Mouse (Mus musculus): Measurements from ENCODE around the gene Cyp2c23. TPM values are rescaled to one million over a fixed set of nuclear protein-coding genes. Genes with fewer than 3 reads are reported as not detected.

Cyp2c23 gene
- polyA plus RNA-seq, 1 experiment from 2014 or later: not detected

GRCm38 (mm10) chr19:44008784-44009183 lies 20.2 kb downstream of the Cyp2c23 start:
- Histone ChIP-seq H3K4me3 (replicated peaks; ENCODE audit: low read depth, low read length) (no peak overlapping the region), H3K9ac (replicated peaks; ENCODE audit: low read length) (no peak overlapping the region), H3K9me3 (ENCODE audit: control insufficient read depth, low read length) (no peaks in the 10 kb centered on the region), H3K36me3 (ENCODE audit: control insufficient read depth, insufficient read depth, low read length) (no peaks in the 10 kb centered on the region), H3K4me1 (ENCODE audit: control insufficient read depth, insufficient read depth, low read length) (no peaks in the 10 kb centered on the region), H3K27me3 (ENCODE audit: control insufficient read depth, insufficient read depth, low read length) (no peaks in the 10 kb centered on the region), H3K4me2 (ENCODE audit: low read length) (no peak overlapping the region), H3K27ac (replicated peaks; ENCODE audit: low read depth, low read length) (no peak overlapping the region)
- 87% methylated on average over 15 of the region's 15 CpGs for WGBS
- DNase-seq (peak; percentile 5), ATAC-seq (ENCODE audit: low FRiP score, low TSS enrichment) (no peak)

GRCm38 (mm10) chr19:44007186-44007585 lies 21.8 kb downstream of the Cyp2c23 start:
- Histone ChIP-seq H3K9ac (replicated peaks; ENCODE audit: low read length) (no peak overlapping the region), H3K4me1 (ENCODE audit: control insufficient read depth, insufficient read depth, low read length) (no peaks in the 10 kb centered on the region)
- DNase-seq: peak; percentile 3

GRCm38 (mm10) chr19:44005025-44005424 lies 24.0 kb downstream of the Cyp2c23 start:
- Histone ChIP-seq H3K27me3 (ENCODE audit: control insufficient read depth, insufficient read depth, low read length) (no peaks in the 10 kb centered on the region), H3K27ac (replicated peaks; ENCODE audit: low read depth, low read length) (no peak overlapping the region), H3K4me3 (replicated peaks; ENCODE audit: low read depth, low read length) (no peak overlapping the region), H3K9ac (replicated peaks; ENCODE audit: low read length) (no peak overlapping the region), H3K4me1 (ENCODE audit: control insufficient read depth, insufficient read depth, low read length) (no peaks in the 10 kb centered on the region), H3K9me3 (ENCODE audit: control insufficient read depth, low read length) (no peaks in the 10 kb centered on the region), H3K36me3 (ENCODE audit: control insufficient read depth, insufficient read depth, low read length) (no peaks in the 10 kb centered on the region), H3K4me2 (ENCODE audit: low read length) (no peak overlapping the region)
- no peak for ATAC-seq (ENCODE audit: low FRiP score, low TSS enrichment)
- DNase-seq: no peak
- WGBS: 80% methylated on average over 4 of the region's 4 CpGs

More at GRCm38 (mm10) chr19:44007186-44007585, 21.8 kb downstream of the Cyp2c23 start:
- Histone ChIP-seq H3K4me2 (ENCODE audit: low read length) (no peak overlapping the region), H3K4me3 (replicated peaks; ENCODE audit: low read depth, low read length) (no peak overlapping the region), H3K36me3 (ENCODE audit: control insufficient read depth, insufficient read depth, low read length) (no peaks in the 10 kb centered on the region), H3K27ac (replicated peaks; ENCODE audit: low read depth, low read length) (no peak overlapping the region), H3K27me3 (ENCODE audit: control insufficient read depth, insufficient read depth, low read length) (no peaks in the 10 kb centered on the region), H3K9me3 (ENCODE audit: control insufficient read depth, low read length) (no peaks in the 10 kb centered on the region)
- no peak for ATAC-seq (ENCODE audit: low FRiP score, low TSS enrichment)
- WGBS: 48% methylated on average over 12 of the region's 12 CpGs

DNA sequence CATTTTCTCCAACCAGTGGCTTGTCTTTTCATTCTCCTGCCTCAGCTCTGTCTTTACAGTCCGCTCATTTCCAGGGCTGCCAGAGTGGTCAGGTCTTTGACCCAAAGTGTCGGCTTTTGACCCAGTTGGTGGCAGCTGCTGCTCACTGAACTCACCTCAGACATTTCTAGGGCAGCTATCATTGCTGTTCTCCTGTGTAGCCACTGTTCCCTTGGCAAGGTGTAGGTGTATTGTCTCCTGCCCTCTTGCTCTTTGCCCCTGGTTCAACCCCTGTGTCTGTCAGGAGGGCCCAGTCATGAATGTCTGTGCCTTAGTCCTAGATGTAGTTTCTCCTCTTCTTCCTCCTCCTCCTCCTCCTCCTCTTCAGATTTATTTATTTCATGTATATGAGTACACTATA lies 24.7 kb downstream of the Cyp2c23 start:
- no peak for DNase-seq
- no peak overlapping the region for H3K4me2 ChIP-seq (ENCODE audit: low read length)
- ATAC-seq (ENCODE audit: low FRiP score, low TSS enrichment): no peak
- H3K4me1 ChIP-seq (ENCODE audit: control insufficient read depth, insufficient read depth, low read length): no peaks in the 10 kb centered on the region
- H3K27ac ChIP-seq (replicated peaks; ENCODE audit: low read depth, low read length): no peak overlapping the region
- no peak overlapping the region for H3K9ac ChIP-seq (replicated peaks; ENCODE audit: low read length)
- WGBS: 92% methylated on average over 2 of the region's 2 CpGs
- no peaks in the 10 kb centered on the region for H3K27me3 ChIP-seq (ENCODE audit: control insufficient read depth, insufficient read depth, low read length)
- H3K4me3 ChIP-seq (replicated peaks; ENCODE audit: low read depth, low read length): no peak overlapping the region
- no peaks in the 10 kb centered on the region for H3K9me3 ChIP-seq (ENCODE audit: control insufficient read depth, low read length)
- H3K36me3 ChIP-seq (ENCODE audit: control insufficient read depth, insufficient read depth, low read length): no peaks in the 10 kb centered on the region

DNA sequence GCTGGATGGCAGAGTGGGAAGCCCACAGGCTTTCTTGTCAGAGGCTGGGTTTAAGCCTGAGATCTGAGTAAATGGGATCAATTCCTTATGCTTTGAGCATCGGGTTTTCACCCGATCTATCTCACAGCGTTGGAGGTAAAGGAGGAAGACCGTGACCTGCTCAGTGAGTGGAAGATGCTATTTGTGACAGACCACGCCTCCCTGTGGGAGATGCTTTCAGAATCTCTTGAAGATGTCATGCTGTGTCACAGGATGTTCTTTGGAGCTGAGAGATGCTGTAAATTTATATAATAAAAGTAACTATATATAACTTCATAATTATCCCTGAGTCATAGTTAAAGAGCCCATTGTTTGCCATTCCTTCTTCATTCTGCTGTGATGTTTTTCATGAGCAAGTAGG lies 28.3 kb downstream of the Cyp2c23 start:
- Histone ChIP-seq H3K4me3 (replicated peaks; ENCODE audit: low read depth, low read length) (no peak overlapping the region), H3K27ac (replicated peaks; ENCODE audit: low read depth, low read length) (no peak overlapping the region), H3K9me3 (ENCODE audit: control insufficient read depth, low read length) (no peaks in the 10 kb centered on the region), H3K4me1 (ENCODE audit: control insufficient read depth, insufficient read depth, low read length) (no peaks in the 10 kb centered on the region), H3K4me2 (ENCODE audit: low read length) (no peak overlapping the region), H3K9ac (replicated peaks; ENCODE audit: low read length) (no peak overlapping the region), H3K27me3 (ENCODE audit: control insufficient read depth, insufficient read depth, low read length) (no peaks in the 10 kb centered on the region), H3K36me3 (ENCODE audit: control insufficient read depth, insufficient read depth, low read length) (no peaks in the 10 kb centered on the region)
- 72% methylated on average over 5 of the region's 5 CpGs for WGBS
- ATAC-seq (ENCODE audit: low FRiP score, low TSS enrichment) (no peak), DNase-seq (no peak)

DNA sequence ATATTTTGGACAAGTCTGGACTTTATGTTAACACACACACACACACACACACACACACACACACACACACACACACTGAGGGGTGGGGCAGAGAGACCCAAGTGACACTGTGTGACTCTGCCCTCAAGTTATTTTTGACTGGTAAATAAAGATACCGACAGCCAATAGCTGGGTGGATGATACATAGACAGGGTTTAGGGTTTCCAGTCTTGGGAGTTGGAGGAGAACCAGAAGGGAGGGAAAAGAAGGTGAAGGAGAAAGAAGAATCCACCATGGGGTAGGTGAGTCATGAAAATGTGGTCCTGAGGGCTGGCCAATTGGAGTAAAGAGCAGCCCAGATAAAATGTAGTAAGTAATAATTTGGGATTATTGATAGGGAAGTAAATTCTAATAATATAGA lies 28.9 kb downstream of the Cyp2c23 start:
- Histone ChIP-seq H3K9me3 (ENCODE audit: control insufficient read depth, low read length) (no peaks in the 10 kb centered on the region), H3K27ac (replicated peaks; ENCODE audit: low read depth, low read length) (no peak overlapping the region), H3K9ac (replicated peaks; ENCODE audit: low read length) (no peak overlapping the region), H3K4me1 (ENCODE audit: control insufficient read depth, insufficient read depth, low read length) (no peaks in the 10 kb centered on the region), H3K27me3 (ENCODE audit: control insufficient read depth, insufficient read depth, low read length) (no peaks in the 10 kb centered on the region), H3K4me2 (ENCODE audit: low read length) (no peak overlapping the region), H3K36me3 (ENCODE audit: control insufficient read depth, insufficient read depth, low read length) (no peaks in the 10 kb centered on the region), H3K4me3 (replicated peaks; ENCODE audit: low read depth, low read length) (no peak overlapping the region)
- ATAC-seq (ENCODE audit: low FRiP score, low TSS enrichment): no peak
- WGBS: 82% methylated on average over 1 of the region's 1 CpGs
- DNase-seq: no peak

DNA sequence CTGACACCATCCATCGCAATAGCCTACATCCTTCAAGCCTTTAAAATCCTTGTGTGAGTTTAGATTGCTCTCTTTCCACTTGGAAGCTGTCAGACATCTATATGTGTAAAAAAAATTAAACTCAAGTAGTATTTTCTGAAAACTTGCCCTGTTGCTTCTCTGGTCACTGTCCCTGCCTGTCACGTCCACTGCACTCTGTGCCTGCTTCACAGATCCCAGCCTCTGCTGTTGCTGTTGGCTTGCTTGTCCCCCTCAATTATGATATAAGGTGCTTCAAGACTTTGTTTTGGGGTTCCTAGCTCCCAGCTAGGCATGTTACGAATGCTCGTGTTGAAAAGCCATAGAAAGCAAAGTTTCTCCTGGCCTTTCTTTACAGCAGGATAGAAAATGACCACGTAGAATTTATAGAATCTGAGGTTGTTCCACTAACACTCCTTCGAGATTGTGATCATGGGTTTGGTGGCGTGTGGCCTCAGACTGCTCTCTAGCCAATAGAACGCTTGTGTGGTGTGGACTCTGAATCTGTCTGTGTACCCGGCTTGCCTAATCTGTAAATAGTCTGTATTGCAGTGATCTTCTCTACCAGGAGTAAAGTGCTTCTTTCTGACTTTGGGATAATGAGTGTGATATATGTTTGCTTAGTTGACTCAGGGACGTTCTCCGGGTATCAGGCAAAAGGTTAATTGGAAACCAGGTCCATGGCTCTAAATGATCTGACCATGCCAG lies 30.0 kb downstream of the Cyp2c23 start:
- Histone ChIP-seq H3K4me2 (ENCODE audit: low read length) (no peak overlapping the region), H3K9ac (replicated peaks; ENCODE audit: low read length) (no peak overlapping the region), H3K4me3 (replicated peaks; ENCODE audit: low read depth, low read length) (no peak overlapping the region), H3K4me1 (ENCODE audit: control insufficient read depth, insufficient read depth, low read length) (no peaks in the 10 kb centered on the region), H3K9me3 (ENCODE audit: control insufficient read depth, low read length) (no peaks in the 10 kb centered on the region), H3K27me3 (ENCODE audit: control insufficient read depth, insufficient read depth, low read length) (no peaks in the 10 kb centered on the region), H3K27ac (replicated peaks; ENCODE audit: low read depth, low read length) (no peak overlapping the region), H3K36me3 (ENCODE audit: control insufficient read depth, insufficient read depth, low read length) (no peaks in the 10 kb centered on the region)
- 91% methylated on average over 11 of the region's 11 CpGs for whole genome bisulfite sequencing
- DNase-seq: no peak
- no peak for ATAC-seq (ENCODE audit: low FRiP score, low TSS enrichment)

- H3K36me3 ChIP-seq (ENCODE audit: control insufficient read depth, insufficient read depth, low read length): no peaks in the 10 kb centered on the region
- H3K27ac ChIP-seq (replicated peaks; ENCODE audit: low read depth, low read length): no peak overlapping the region
- no peak overlapping the region for H3K9ac ChIP-seq (replicated peaks; ENCODE audit: low read length)
- no peaks in the 10 kb centered on the region for H3K27me3 ChIP-seq (ENCODE audit: control insufficient read depth, insufficient read depth, low read length)
- no peaks in the 10 kb centered on the region for H3K4me1 ChIP-seq (ENCODE audit: control insufficient read depth, insufficient read depth, low read length)
- H3K4me2 ChIP-seq (ENCODE audit: low read length): no peak overlapping the region
- H3K4me3 ChIP-seq (replicated peaks; ENCODE audit: low read depth, low read length): no peak overlapping the region
- WGBS: 86% methylated on average over 10 of the region's 10 CpGs
- no peak for ATAC-seq (ENCODE audit: low FRiP score, low TSS enrichment)
- DNase-seq: no peak
- no peaks in the 10 kb centered on the region for H3K9me3 ChIP-seq (ENCODE audit: control insufficient read depth, low read length)
Observed at GRCm38 (mm10) chr19:43998101-43998500, 30.9 kb downstream of the Cyp2c23 start.

DNA sequence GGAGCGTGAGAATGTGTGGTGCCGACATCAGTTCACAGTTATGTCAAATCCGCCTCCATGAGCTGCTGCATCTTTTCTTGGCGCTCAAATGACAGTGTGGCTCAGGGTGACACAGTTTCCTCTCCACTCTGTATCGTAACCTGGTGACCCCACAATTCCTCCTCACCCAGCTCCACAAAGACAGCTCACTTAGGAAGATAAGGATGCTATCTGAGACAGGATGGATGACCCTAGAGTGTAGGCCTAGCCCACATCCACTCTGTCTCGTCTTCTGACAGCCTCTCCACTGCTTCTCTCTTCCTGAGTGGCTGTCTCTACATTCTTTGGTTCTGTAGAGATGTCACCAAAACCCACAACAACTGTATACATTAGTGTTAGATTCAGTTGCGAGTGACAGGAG lies 33.6 kb downstream of the Cyp2c23 start:
- WGBS: 88% methylated on average over 7 of the region's 7 CpGs
- Histone ChIP-seq H3K4me2 (ENCODE audit: low read length) (no peak overlapping the region), H3K4me3 (replicated peaks; ENCODE audit: low read depth, low read length) (no peak overlapping the region), H3K27me3 (ENCODE audit: control insufficient read depth, insufficient read depth, low read length) (no peaks in the 10 kb centered on the region), H3K4me1 (ENCODE audit: control insufficient read depth, insufficient read depth, low read length) (no peaks in the 10 kb centered on the region), H3K9me3 (ENCODE audit: control insufficient read depth, low read length) (no peaks in the 10 kb centered on the region), H3K9ac (replicated peaks; ENCODE audit: low read length) (no peak overlapping the region), H3K27ac (replicated peaks; ENCODE audit: low read depth, low read length) (no peak overlapping the region), H3K36me3 (ENCODE audit: control insufficient read depth, insufficient read depth, low read length) (no peaks in the 10 kb centered on the region)
- no peak for ATAC-seq (ENCODE audit: low FRiP score, low TSS enrichment)
- DNase-seq: no peak

Measured in midbrain, embryonic 14.5 days (tissue).